Mouse (Mus musculus) intestine, embryonic 16.5 days (tissue): ENCODE results near the gene Tmem230. TPM values are rescaled to one million over a fixed set of nuclear protein-coding genes. Genes with fewer than 3 reads are reported as not detected.

ENCODE experiments used
- ATAC-seq: fragments of 200-750 bp; cut with Nextera tagmentation; 2 replicates; pipeline ENCODE4 v1.8.0; 2017; ENCODE audit warnings: moderate TSS enrichment, moderate library complexity
- H3K27ac ChIP-seq: fragments of 300-500 bp; sonication (generic); 2 replicates; pipeline ENCODE4 v1.5.1; 2014; ENCODE audit warnings: mild to moderate bottlenecking, low read length
- H3K27me3 ChIP-seq: fragments of 300-500 bp; sonication (generic); replicated peaks from 2 replicates; pipeline ENCODE4 v1.6.1; 2014; ENCODE audit warnings: low read length, control low read depth, mixed read lengths; ENCODE audit not compliant: control insufficient read depth, insufficient read depth
- H3K36me3 ChIP-seq: fragments of 300-500 bp; sonication (generic); 2 replicates; pipeline ENCODE4 v1.6.1; 2014; ENCODE audit warnings: low read length, control low read depth; ENCODE audit not compliant: control insufficient read depth, insufficient read depth
- H3K4me1 ChIP-seq: fragments of 300-500 bp; sonication (generic); 2 replicates; pipeline ENCODE4 v1.6.1; 2014; ENCODE audit warnings: low read length, control low read depth, mixed read lengths; ENCODE audit not compliant: control insufficient read depth, insufficient read depth
- H3K4me2 ChIP-seq: fragments of 300-500 bp; sonication (generic); 2 replicates; pipeline ENCODE4 v1.6.1; 2014; ENCODE audit warnings: low read depth, low read length, control low read depth
- H3K4me3 ChIP-seq: fragments of 300-500 bp; sonication (generic); 2 replicates; pipeline ENCODE4 v1.5.1; 2014; ENCODE audit warnings: mild to moderate bottlenecking, low read length
- H3K9ac ChIP-seq: fragments of 300-500 bp; sonication (generic); 2 replicates; pipeline ENCODE4 v1.6.1; 2014; ENCODE audit warnings: low read depth, low read length
- H3K9me3 ChIP-seq: fragments of 300-500 bp; sonication (generic); 2 replicates; pipeline ENCODE4 v1.6.1; 2016; ENCODE audit warnings: low read length, control low read depth; ENCODE audit not compliant: control insufficient read depth
- WGBS: fragments of 180-500 bp; shearing (Covaris S2); extraction: QIAGEN DNeasy Blood & Tissue Kit; methylation state at CpG from one replicate; pipeline ENCODE4 v1.1.7; 2014; 5-methylcytosine and 5-hydroxymethylcytosine counted together
- polyA plus RNA-seq: library from polyadenylated mRNA; unstranded; fragments of >200 nt; fragmentation: Nextera tagmentation; extraction: Ambion mirVana; gene quantifications from 2 replicates; pipeline ENCODE4 v1.2.1, GENCODE M21; 2015

Gene Tmem230
- polyA plus RNA-seq, 1 experiment from 2014 or later, result 46.1 TPM

- no peak overlapping the region for H3K4me3 ChIP-seq
- peak overlapping the region; percentile 65 for H3K27ac ChIP-seq
- no peaks in the 10 kb centered on the region for H3K27me3 ChIP-seq
- 50% methylated on average over 12 of the region's 12 CpGs for WGBS
- no peaks in the 10 kb centered on the region for H3K9me3 ChIP-seq
- peaks cover 19% of the 10 kb centered on the region for H3K4me1 ChIP-seq
- no peaks in the 10 kb centered on the region for H3K36me3 ChIP-seq
- H3K9ac ChIP-seq, result no peak overlapping the region
- peak; percentile 55 for ATAC-seq
- no peak overlapping the region for H3K4me2 ChIP-seq
Observed at GRCm38 (mm10) chr2:132284492-132285139, 37.0 kb upstream of the Tmem230 start.

- H3K36me3 ChIP-seq, result no peaks in the 10 kb centered on the region
- no peak overlapping the region; the same call in 1 of the 2 replicates for H3K4me3 ChIP-seq
- peaks cover 19% of the 10 kb centered on the region for H3K4me1 ChIP-seq
- H3K4me2 ChIP-seq, result no peak overlapping the region
- no peaks in the 10 kb centered on the region for H3K9me3 ChIP-seq
- ATAC-seq, result peak; percentile 82
- peak overlapping the region; percentile 70 for H3K27ac ChIP-seq
- 64% methylated on average over 15 of the region's 15 CpGs for WGBS
- H3K9ac ChIP-seq, result 0 out of 2 replicates have a peak overlapping the region, but pooled peaks have one; percentile 3
- no peaks in the 10 kb centered on the region for H3K27me3 ChIP-seq
Observed at GRCm38 (mm10) chr2:132283236-132284070, 35.8 kb upstream of the Tmem230 start.

- 45% methylated on average over 12 of the region's 12 CpGs for WGBS
Observed at GRCm38 (mm10) chr2:132282453-132283174, 35.0 kb upstream of the Tmem230 start.

GRCm38 (mm10) chr2:132281560-132282452 lies 34.2 kb upstream of the Tmem230 start:
- Histone ChIP-seq H3K9ac (no peak overlapping the region), H3K27me3 (no peaks in the 10 kb centered on the region), H3K4me3 (no peak overlapping the region), H3K27ac (no peak overlapping the region; the same call in 1 of the 2 replicates), H3K9me3 (no peaks in the 10 kb centered on the region), H3K4me2 (no peak overlapping the region), H3K4me1 (peaks cover 19% of the 10 kb centered on the region), H3K36me3 (no peaks in the 10 kb centered on the region)
- WGBS, result 71% methylated on average over 10 of the region's 10 CpGs
- no peak for ATAC-seq

More at GRCm38 (mm10) chr2:132282453-132283174, 35.0 kb upstream of the Tmem230 start:
- Histone ChIP-seq H3K36me3 (no peaks in the 10 kb centered on the region), H3K27ac (peak overlapping the region; percentile 70), H3K4me3 (no peak overlapping the region; the same call in 1 of the 2 replicates), H3K9me3 (no peaks in the 10 kb centered on the region), H3K9ac (no peak overlapping the region), H3K4me1 (peaks cover 19% of the 10 kb centered on the region), H3K27me3 (no peaks in the 10 kb centered on the region), H3K4me2 (0 out of 2 replicates have a peak overlapping the region, but pooled peaks have one; percentile 2)
- peak; percentile 43 for ATAC-seq

- no peak overlapping the region for H3K9ac ChIP-seq
- no peaks in the 10 kb centered on the region for H3K36me3 ChIP-seq
- H3K4me2 ChIP-seq, result no peak overlapping the region
- H3K4me1 ChIP-seq, result peaks cover 19% of the 10 kb centered on the region
- no peaks in the 10 kb centered on the region for H3K9me3 ChIP-seq
- ATAC-seq, result no peak
- 89% methylated on average over 10 of the region's 10 CpGs for WGBS
- H3K27ac ChIP-seq, result no peak overlapping the region
- H3K4me3 ChIP-seq, result no peak overlapping the region
- no peaks in the 10 kb centered on the region for H3K27me3 ChIP-seq
Observed at GRCm38 (mm10) chr2:132280518-132281120, 33.0 kb upstream of the Tmem230 start.

- Histone ChIP-seq H3K36me3 (no peaks in the 10 kb centered on the region), H3K4me3 (no peak overlapping the region), H3K27me3 (no peaks in the 10 kb centered on the region), H3K9ac (no peak overlapping the region), H3K4me2 (no peak overlapping the region), H3K27ac (no peak overlapping the region), H3K4me1 (peaks cover 19% of the 10 kb centered on the region), H3K9me3 (no peaks in the 10 kb centered on the region)
- no peak for ATAC-seq
- 49% methylated on average over 4 of the region's 4 CpGs for WGBS
Observed at GRCm38 (mm10) chr2:132279978-132280377, 32.4 kb upstream of the Tmem230 start.

GRCm38 (mm10) chr2:132279336-132279882 lies 31.8 kb upstream of the Tmem230 start:
- no peak overlapping the region for H3K4me2 ChIP-seq
- no peak overlapping the region for H3K4me3 ChIP-seq
- H3K4me1 ChIP-seq, result peaks cover 19% of the 10 kb centered on the region
- WGBS, result 73% methylated on average over 3 of the region's 3 CpGs
- H3K27ac ChIP-seq, result no peak overlapping the region
- no peaks in the 10 kb centered on the region for H3K36me3 ChIP-seq
- no peaks in the 10 kb centered on the region for H3K27me3 ChIP-seq
- H3K9me3 ChIP-seq, result no peaks in the 10 kb centered on the region
- no peak overlapping the region for H3K9ac ChIP-seq
- no peak for ATAC-seq

GRCm38 (mm10) chr2:132278273-132278853 lies 30.8 kb upstream of the Tmem230 start:
- Histone ChIP-seq H3K4me2 (no peak overlapping the region), H3K9ac (no peak overlapping the region), H3K4me3 (no peak overlapping the region), H3K27me3 (no peaks in the 10 kb centered on the region), H3K9me3 (no peaks in the 10 kb centered on the region), H3K27ac (no peak overlapping the region), H3K4me1 (peaks cover 16% of the 10 kb centered on the region), H3K36me3 (no peaks in the 10 kb centered on the region)
- 83% methylated on average over 8 of the region's 8 CpGs for WGBS
- ATAC-seq, result no peak
